Mouse (Mus musculus): ENCODE measurements around the gene Pmm1.
"Not testable (repeated sequence)": the region's sequence is repeated elsewhere in the genome, so short reads cannot be mapped to it uniquely, and the experiment has no call there.

The Pmm1 gene

GRCm38 (mm10) chr15:81960171-81961077, at the start of gene Pmm1:
TSS of gene Pmm1 (minus strand) at chr15:81960930.
- CTCF ChIA-PET = interaction anchor here (0.6 to 0.7 kb wide), 2 partner anchors 74 to 104 kb away, joined by 3 to 5 read pairs; no protein-coding TSS in a partner anchor

DNA sequence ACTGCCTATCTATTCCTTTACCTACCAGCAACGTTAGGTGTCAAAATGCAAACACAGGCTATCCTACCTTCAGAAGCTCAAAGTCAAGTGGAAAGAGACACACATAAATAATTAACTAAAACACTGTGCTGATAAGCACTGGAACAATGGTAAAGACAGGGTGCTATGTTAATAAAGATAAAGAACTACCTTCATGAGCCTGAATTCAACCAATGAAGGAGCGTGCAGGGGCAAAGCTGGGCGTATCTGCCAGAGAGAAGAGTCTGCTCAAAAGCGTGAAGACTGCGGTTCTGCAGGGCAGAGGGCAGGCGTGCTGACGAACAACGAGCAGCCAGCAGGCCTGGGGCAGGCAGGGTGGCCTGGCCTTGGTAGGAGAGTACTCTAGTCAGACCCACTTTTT, 43.5 kb upstream of the Pmm1 start:
- CTCF ChIA-PET = no interaction called here

GRCm38 (mm10) chr15:81993992-81994391, 33.3 kb upstream of the Pmm1 start:
- CTCF ChIA-PET = no interaction called here

- CTCF ChIA-PET = interaction anchor here (0.6 to 0.8 kb wide), 2 partner anchors 57 to 148 kb away, joined by 3 read pairs; no protein-coding TSS in a partner anchor
These were observed 29.8 kb upstream of the Pmm1 start for GRCm38 (mm10) chr15:81990549-81990948.

GRCm38 (mm10) chr15:81989371-81990062, 28.8 kb upstream of the Pmm1 start:
- CTCF ChIA-PET = interaction anchor here (0.7 to 0.8 kb wide), 2 partner anchors 45 to 147 kb away, joined by 3 read pairs; no protein-coding TSS in a partner anchor

- CTCF ChIA-PET = no interaction called here
These were observed 26.9 kb upstream of the Pmm1 start, which contains the start of gene Xrcc6 for GRCm38 (mm10) chr15:81987646-81988045. TSS of gene Xrcc6 (plus strand) at chr15:81987835.

DNA sequence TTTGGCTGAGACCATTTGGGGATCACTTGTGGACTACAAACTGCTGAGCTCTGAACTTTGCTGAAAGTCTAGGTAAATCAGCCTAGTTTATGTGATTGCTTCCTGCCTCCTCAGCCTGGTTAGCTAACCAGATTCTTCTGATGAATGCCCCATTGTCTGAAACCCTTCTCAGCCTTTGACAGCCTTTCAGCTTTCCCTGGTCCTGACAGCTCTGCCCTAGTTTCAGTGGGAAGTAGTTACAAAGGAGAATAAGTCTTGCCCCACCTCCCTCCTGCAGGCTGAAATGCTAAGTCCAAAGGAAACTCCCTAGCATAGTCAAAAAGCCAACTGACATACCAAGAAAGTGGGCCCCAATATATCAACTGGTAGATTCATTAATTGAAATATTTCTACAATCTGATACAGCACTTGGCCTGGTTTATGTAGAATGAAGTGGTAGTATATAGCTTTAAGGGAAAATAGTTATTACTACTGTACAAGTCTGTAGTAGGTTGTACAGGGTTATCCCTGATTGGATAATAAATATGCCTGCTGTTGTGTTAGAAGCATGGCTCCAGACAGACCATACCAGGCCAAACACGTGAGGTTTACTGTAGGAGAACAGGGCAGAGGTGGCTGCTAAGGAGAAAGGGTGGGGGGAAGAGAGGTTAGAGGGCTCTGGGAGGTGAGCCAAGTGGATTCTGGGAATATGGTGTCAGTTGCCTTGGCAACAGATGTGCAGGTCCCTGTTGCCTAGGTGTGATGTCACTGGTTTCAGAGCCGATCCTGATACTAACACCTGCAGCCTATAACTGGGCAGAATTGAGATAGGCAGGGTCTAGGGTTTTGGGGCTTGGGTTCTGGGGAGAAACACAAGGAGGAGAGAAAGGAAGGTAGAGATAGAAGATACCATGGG, 24.8 kb upstream of the Pmm1 start:
- CTCF ChIA-PET = no interaction called here

GRCm38 (mm10) chr15:81982173-81982572, 21.4 kb upstream of the Pmm1 start:
- CTCF ChIA-PET = interaction anchor here (0.6 kb wide), 1 partner anchor 32 kb away, joined by 6 read pairs; no protein-coding TSS in a partner anchor

- CTCF ChIA-PET = no interaction called here
These were observed 19.6 kb upstream of the Pmm1 start, which contains the start of gene 1700029P11Rik for GRCm38 (mm10) chr15:81980321-81980720. TSS of gene 1700029P11Rik (plus strand) at chr15:81980540.

DNA sequence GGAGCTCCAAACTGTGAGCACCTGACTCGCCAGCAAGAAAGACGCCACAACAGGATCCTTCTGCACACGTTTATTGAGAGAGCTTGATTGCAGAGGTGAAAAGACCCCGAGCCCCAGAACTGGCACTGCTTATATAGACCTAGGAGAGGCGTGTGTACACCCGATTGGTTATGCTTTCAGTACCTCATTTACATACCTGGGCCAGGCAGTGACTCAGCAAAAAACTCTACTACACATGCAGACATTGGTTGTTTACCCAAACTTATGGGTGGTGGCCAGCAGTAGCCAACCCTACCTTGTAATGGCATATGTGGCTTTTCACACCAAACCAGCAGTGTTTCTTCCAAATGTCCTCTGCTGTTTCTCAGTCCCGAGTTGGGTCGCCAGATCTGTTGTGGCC, 14.4 kb upstream of the Pmm1 start:
- CTCF ChIA-PET = not testable (repeated sequence)

- CTCF ChIA-PET = interaction anchor here (0.6 to 1.0 kb wide), 2 partner anchors 109 to 463 kb away, joined by 3 to 16 read pairs; no protein-coding TSS in a partner anchor
These were observed 9.8 kb upstream of the Pmm1 start for GRCm38 (mm10) chr15:81970498-81970897.

GRCm38 (mm10) chr15:81969635-81970034, 8.9 kb upstream of the Pmm1 start:
- CTCF ChIA-PET = not testable (repeated sequence)

DNA sequence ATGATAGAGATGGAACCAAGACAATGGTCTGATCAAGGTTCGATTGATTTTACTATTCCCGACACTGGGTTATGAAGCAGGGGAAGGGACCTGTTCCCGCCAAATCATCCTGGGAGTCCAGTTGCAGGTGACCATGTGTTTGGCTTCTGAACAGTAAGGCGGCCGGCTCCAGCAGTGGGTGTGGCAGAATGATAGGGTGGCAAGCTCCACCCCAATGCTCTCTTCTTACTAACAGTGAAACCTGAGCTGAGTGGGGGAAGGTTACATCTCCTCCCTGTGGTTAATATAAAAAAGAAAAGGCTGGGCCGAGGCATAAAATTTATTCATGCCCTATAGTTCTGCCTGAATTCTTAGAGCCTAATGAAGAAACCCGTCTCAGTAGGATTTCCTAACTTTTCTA, 8.4 kb upstream of the Pmm1 start:
- CTCF ChIA-PET = interaction anchor here (0.6 kb wide), 1 partner anchor 75 kb away, joined by 3 read pairs; no protein-coding TSS in a partner anchor

- CTCF ChIA-PET = interaction anchor here (0.6 kb wide), 1 partner anchor 75 kb away, joined by 3 read pairs; no protein-coding TSS in a partner anchor
These were observed 7.7 kb upstream of the Pmm1 start for GRCm38 (mm10) chr15:81968447-81968846.

DNA sequence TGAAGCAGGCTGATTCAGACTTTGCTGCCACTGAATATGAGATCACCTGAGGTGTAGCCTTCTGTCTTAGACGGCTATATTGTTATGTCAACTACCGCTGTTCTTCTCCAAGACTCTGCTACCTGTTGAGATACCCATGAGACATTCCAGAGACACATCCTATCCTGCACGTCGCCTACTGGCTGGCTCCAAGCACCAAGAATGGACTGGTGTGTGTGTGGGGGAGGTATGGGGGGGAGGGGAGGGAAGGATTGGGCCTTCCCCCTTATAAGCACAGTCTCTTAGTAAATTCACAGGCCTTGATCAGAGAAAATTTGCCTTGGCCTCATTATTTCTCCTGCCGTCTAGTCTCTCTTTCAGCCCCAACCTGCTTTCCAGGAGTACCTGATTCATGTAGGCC, 7.1 kb upstream of the Pmm1 start:
- CTCF ChIA-PET = no interaction called here

DNA sequence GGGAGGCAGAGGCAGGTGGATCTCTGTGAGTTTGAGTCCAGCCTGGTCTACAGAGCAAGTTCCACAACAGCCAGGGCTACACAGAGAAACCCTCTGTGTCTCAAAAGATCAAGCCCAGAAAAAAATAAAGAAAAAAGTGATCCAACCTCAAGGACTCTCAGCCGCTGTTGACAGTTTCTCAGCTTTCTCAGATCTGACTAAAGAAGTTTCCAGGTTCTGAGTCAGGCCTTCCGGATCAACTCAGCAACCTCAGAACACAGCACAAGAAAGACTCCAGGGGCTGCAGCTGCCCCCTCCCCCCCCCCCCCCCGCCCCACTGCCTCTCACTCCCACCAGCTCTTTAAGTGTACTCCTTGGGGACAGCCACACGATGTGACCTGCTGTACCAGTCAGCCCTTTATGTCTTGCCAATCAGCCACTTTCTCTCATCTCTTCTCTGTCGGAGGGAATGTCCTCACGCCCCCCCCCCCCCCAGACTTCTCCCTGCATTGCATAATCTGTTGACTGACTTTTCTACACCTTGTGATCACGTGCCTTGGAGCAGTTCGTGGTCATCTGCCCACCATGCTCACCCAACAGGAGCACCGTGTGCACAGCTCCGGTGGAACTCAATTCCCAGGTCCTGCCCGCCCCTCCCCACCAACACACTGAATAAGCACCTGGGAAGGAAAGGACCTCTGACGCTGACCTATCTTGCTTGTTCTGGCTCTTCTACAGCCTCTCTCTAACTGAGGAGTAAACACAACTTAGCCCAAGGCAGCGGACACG, 5.5 kb upstream of the Pmm1 start:
- CTCF ChIA-PET = interaction anchor here (0.7 kb wide), 2 partner anchors 15 to 32 kb away, joined by 3 to 4 read pairs; no protein-coding TSS in a partner anchor

DNA sequence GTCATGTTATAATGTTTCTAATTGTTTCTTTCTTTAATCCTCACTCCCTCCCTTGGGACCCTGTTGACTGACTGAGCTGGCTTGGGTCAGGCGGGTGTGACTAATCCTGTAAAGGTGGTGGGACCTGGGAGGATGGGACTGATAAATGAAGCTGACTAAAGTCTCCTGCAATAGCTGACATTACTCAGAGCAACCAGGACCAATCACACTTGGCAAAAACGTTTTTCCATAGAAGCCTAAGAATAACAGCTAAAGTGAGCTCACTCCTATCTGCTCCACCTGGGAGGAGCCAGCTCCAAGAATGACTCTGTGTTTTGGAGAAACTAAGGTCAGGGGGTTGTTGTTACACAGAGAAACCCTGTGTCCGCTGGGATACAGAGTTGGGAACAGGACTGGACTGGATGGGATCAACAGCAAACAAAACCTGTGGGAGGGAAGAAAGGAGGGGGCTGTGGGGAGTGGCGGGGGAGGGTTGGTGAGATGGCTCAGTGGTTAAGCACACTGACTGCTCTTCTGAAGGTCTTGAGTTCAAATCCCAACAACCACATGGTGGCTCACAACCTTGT, 4.3 kb upstream of the Pmm1 start:
- CTCF ChIA-PET = interaction anchor here (0.7 kb wide), 1 partner anchor 236 kb away, joined by 4 read pairs; no protein-coding TSS in a partner anchor

DNA sequence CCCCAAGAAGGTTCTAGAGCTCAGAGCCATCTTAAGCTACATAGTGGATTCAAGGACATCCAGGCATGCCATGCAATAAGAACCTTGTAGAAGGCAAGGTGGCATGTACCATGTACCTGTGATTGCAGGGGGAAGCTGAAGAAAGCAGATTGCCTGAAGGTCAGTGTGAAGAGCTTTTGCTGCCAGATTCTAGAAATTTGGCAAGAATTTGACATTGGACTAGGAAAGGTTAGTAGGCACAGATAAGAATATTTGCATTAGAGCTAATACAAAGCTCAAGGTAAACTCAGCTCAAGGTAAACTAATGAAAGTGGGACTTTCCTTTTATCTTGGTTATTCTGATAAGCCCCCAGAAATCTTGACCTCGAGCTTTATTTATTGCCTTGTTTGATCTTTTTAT, 3.5 kb upstream of the Pmm1 start:
- CTCF ChIA-PET = no interaction called here

DNA sequence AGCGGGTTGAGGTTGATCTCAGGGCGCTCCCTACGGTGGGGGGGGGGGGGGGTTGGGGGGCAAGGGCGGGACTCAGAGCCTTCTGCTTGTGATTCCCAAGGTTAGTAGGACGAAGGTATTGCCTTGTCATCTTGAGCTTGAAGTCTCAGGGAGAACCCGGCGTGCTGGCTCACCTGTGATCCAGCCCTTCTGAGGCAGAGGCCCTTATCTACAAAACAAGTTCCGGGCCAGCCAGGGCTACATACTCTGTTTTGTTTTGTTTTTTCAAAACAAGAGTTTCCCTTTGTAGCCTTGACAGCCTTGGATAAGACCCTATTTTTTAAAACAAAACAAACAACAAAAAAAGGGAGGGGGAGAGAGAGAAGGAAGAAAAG, 335 bp upstream of the Pmm1 start:
- CTCF ChIA-PET = interaction anchor here (0.6 kb wide), 3 partner anchors 30 to 105 kb away, joined by 3 to 5 read pairs (median 3); no protein-coding TSS in a partner anchor

GRCm38 (mm10) chr15:81958906-81959305, 1.8 kb downstream of the Pmm1 start:
- CTCF ChIA-PET = no interaction called here
